ENCODE assay signal across 11 mouse cellular contexts in genomic region chr15:41977649-41978231, GRCm38 (mm10).
DNase-seq lines count a peak whose midpoint lies in the region; ATAC-seq lines count a peak whose summit lies in the region.
"Had no signal": no experiment of that assay in that cellular context is flagged by ENCODE, and none has a peak within 500 bp of the region (broad histone marks: within the 10 kb centered on the region; RNA-seq: fewer than 3 reads in every experiment).

No protein-coding gene starts in this region.

- no peak for DNase-seq in forebrain, embryonic 11.5 days (ENCODE audit: low spot score)
- DNase-seq in layer of hippocampus, adult 11-12 months (ENCODE audit: low spot score), result peak; percentile 40
- DNase-seq in layer of hippocampus, adult 9-10 months (ENCODE audit: low spot score), result no peak
- peak; percentile 82 for DNase-seq in brain, adult 2 months (ENCODE audit: low read depth, low spot score)
- DNase-seq in cerebellum, postnatal 25 days, result peak; percentile 70 to 83

- H3K27me3 ChIP-seq in forebrain, embryonic 15.5 days, result no peaks in the 10 kb centered on the region
- no peaks in the 10 kb centered on the region for H3K27me3 ChIP-seq in forebrain, embryonic 11.5 days (ENCODE audit: control insufficient read depth, insufficient read depth, low read length)
- H3K27me3 ChIP-seq: embryonic facial prominence, embryonic 15.5 days; liver, embryonic 15.5 days had no signal

- H3K4me1 ChIP-seq in forebrain, embryonic 15.5 days, result no peaks in the 10 kb centered on the region
- no peaks in the 10 kb centered on the region for H3K4me1 ChIP-seq in forebrain, embryonic 11.5 days (replicated peaks; ENCODE audit: control insufficient read depth, insufficient read depth, low read length)
- H3K4me1 ChIP-seq: embryonic facial prominence, embryonic 15.5 days; liver, embryonic 15.5 days had no signal

- H3K27ac ChIP-seq in forebrain, embryonic 15.5 days (replicated peaks), result no peak overlapping the region
- no peak overlapping the region for H3K27ac ChIP-seq in forebrain, embryonic 11.5 days (ENCODE audit: low read depth, low read length)
- H3K27ac ChIP-seq: embryonic facial prominence, embryonic 15.5 days; liver, embryonic 15.5 days had no signal

- no peak overlapping the region for H3K4me2 ChIP-seq in forebrain, embryonic 15.5 days (replicated peaks)
- H3K4me2 ChIP-seq in forebrain, embryonic 11.5 days (ENCODE audit: low read depth, low read length, severe bottlenecking), result no peak overlapping the region
- H3K4me2 ChIP-seq: embryonic facial prominence, embryonic 15.5 days; liver, embryonic 15.5 days had no signal

- H3K9ac ChIP-seq in forebrain, embryonic 15.5 days (replicated peaks), result no peak overlapping the region
- H3K9ac ChIP-seq in forebrain, embryonic 11.5 days (ENCODE audit: low read length), result no peak overlapping the region
- H3K9ac ChIP-seq: embryonic facial prominence, embryonic 15.5 days; liver, embryonic 15.5 days had no signal

- H3K36me3 ChIP-seq in forebrain, embryonic 15.5 days, result no peaks in the 10 kb centered on the region
- no peaks in the 10 kb centered on the region for H3K36me3 ChIP-seq in forebrain, embryonic 11.5 days (ENCODE audit: control insufficient read depth, insufficient read depth, low read length)
- H3K36me3 ChIP-seq: embryonic facial prominence, embryonic 15.5 days; liver, embryonic 15.5 days had no signal

- ATAC-seq in forebrain, embryonic 15.5 days (replicated peaks), result peak; percentile 59; the same call in 1 of the 2 replicates
- ATAC-seq in forebrain, embryonic 11.5 days (replicated peaks; ENCODE audit: low FRiP score), result no peak
- no peak for ATAC-seq in activated CD4-positive, CD25-positive, alpha-beta regulatory T cell, adult 4 months
- ATAC-seq in inflammation-experienced regulatory T-cells, adult 6 months, result no peak
- ATAC-seq: Patski had no signal

- H3K9me3 ChIP-seq in forebrain, embryonic 15.5 days, result no peaks in the 10 kb centered on the region
- H3K9me3 ChIP-seq in forebrain, embryonic 11.5 days (ENCODE audit: control insufficient read depth, low read length), result no peaks in the 10 kb centered on the region
- H3K9me3 ChIP-seq: embryonic facial prominence, embryonic 15.5 days; liver, embryonic 15.5 days had no signal

- WGBS in forebrain, embryonic 15.5 days, result 65% methylated on average over 12 of the region's 12 CpGs
- 93% methylated on average over 12 of the region's 12 CpGs for WGBS in forebrain, embryonic 11.5 days

- no peak overlapping the region for H3K4me3 ChIP-seq in forebrain, embryonic 15.5 days
- H3K4me3 ChIP-seq in forebrain, embryonic 11.5 days (ENCODE audit: low read depth, low read length), result no peak overlapping the region
- H3K4me3 ChIP-seq: embryonic facial prominence, embryonic 15.5 days; liver, embryonic 15.5 days had no signal

Comparison
In these comparisons a context has a peak if more than half of its experiments do, and no peak if none do; other contexts are left out.
1. DNase-seq: peak in layer of hippocampus, adult 11-12 months (single experiment), brain, adult 2 months (single experiment) and cerebellum, postnatal 25 days (2 of 2); none in forebrain, embryonic 11.5 days (single experiment) and layer of hippocampus, adult 9-10 months (single experiment).